Mouse (Mus musculus): Measurements from ENCODE around the gene Dohh. TPM values are rescaled to one million over a fixed set of nuclear protein-coding genes. Genes with fewer than 3 reads are reported as not detected.

Gene Dohh
- total and polyA plus RNA-seq, 2 experiments from 2014 or later = 95.8 to 132 TPM

DNA sequence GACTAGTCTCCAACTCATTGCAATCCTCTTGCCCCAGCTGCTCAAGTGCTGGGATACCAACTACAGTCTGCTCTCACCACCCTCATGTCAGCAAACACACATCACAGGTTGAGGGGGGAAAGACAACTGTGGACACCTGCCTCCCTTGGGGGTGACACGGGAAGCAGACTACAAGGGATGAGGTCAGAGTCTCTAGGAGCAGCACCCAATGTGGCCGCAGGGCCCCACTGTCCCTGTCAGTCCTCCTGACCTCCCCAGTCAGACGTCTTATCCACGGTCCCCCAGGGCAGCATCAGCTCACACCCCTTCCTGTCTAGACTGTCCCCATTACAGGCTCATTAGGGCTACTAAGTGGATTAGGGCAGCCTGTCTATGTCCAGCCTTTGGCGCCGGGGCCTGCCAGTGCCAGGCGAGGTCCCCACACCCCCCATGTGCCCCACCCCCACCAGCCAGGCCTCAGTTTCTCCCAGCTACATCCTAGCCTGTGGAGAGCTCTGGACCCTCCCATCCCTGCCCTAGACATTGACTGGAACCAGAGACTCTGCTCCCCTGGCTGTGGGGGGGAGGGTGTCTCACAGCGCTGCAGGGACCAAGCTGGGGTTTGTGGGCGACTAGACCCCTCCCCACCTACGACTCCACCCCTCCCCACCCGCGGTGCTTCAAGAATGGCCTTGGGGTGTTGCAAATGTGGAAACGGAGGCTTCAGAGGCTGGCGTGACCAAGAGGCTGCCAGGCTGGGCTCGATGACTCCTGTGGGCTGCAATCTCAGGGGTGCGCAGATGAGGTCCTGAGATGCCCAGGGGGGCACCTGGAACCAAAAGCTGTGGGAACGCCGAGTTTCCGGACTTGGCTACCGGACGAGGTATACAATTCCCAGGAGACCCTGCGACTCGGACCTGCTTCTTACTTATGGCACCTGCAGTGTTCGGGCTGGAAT lies 22.5 kb downstream of the Dohh start:
- Histone ChIP-seq H3K27me3 (ENCODE audit: insufficient read depth, low read length) (0 out of 2 replicates have a peak, but pooled peaks cover 4% of the 10 kb centered on the region), H3K36me3 (ENCODE audit: insufficient read depth, low read length) (peaks cover 47% of the 10 kb centered on the region), H3K4me2 (ENCODE audit: low read depth, low read length, poor library complexity, severe bottlenecking) (no peak overlapping the region), H3K4me1 (ENCODE audit: insufficient read depth, low read length) (0 out of 2 replicates have a peak, but pooled peaks cover 3% of the 10 kb centered on the region), H3K4me3 (ENCODE audit: low read depth, low read length) (no peak overlapping the region), H3K9me3 (ENCODE audit: low read length) (no peaks in the 10 kb centered on the region), H3K9ac (replicated peaks; ENCODE audit: low read length, poor library complexity, severe bottlenecking) (no peak overlapping the region; the same call in 1 of the 2 replicates), H3K27ac (ENCODE audit: low read depth, low read length) (no peak overlapping the region)
- no peak for DNase-seq (ENCODE audit: low spot score)
- TF ChIP-seq CTCF (IDR thresholded peaks at IDR 0.05) = no peak
- WGBS = 36% methylated on average over 24 of the region's 24 CpGs
- no peak for ATAC-seq (ENCODE audit: low FRiP score)

GRCm38 (mm10) chr10:81407539-81408423 lies 23.6 kb downstream of the Dohh start:
- no peak overlapping the region; the same call in 1 of the 2 replicates for H3K9ac ChIP-seq (replicated peaks; ENCODE audit: low read length, poor library complexity, severe bottlenecking)
- H3K4me3 ChIP-seq (ENCODE audit: low read depth, low read length) = no peak overlapping the region
- 0 out of 2 replicates have a peak, but pooled peaks cover 4% of the 10 kb centered on the region for H3K27me3 ChIP-seq (ENCODE audit: insufficient read depth, low read length)
- no peak for ATAC-seq (ENCODE audit: low FRiP score)
- H3K4me1 ChIP-seq (ENCODE audit: insufficient read depth, low read length) = 0 out of 2 replicates have a peak, but pooled peaks cover 3% of the 10 kb centered on the region
- no peak overlapping the region for H3K27ac ChIP-seq (ENCODE audit: low read depth, low read length)
- peak overlapping the region; percentile 22; the same call in 1 of the 2 replicates for H3K4me2 ChIP-seq (ENCODE audit: low read depth, low read length, poor library complexity, severe bottlenecking)
- TF ChIP-seq CTCF (IDR thresholded peaks at IDR 0.05) = no peak
- peaks cover 47% of the 10 kb centered on the region for H3K36me3 ChIP-seq (ENCODE audit: insufficient read depth, low read length)
- H3K9me3 ChIP-seq (ENCODE audit: low read length) = no peaks in the 10 kb centered on the region
- peak; percentile 88 for DNase-seq (ENCODE audit: low spot score)
- 38% methylated on average over 31 of the region's 31 CpGs for WGBS

DNA sequence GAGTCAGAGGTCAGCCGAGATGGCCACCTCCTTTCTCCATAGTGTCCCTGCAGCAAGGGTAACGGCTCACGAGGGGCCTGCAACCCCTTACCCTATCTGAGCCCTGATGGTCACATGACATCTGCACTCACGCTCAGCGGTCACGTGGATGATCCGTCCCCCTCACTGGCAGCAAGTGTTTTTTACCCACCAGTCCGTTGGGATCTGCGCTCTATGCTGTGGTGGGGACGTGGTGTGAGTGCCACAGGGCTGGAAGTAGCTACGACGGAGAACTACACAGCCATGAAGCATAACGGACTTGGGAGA lies 24.1 kb downstream of the Dohh start:
- no peaks in the 10 kb centered on the region for H3K9me3 ChIP-seq (ENCODE audit: low read length)
- H3K9ac ChIP-seq (replicated peaks; ENCODE audit: low read length, poor library complexity, severe bottlenecking) = no peak overlapping the region
- no peak overlapping the region for H3K4me3 ChIP-seq (ENCODE audit: low read depth, low read length)
- ATAC-seq (ENCODE audit: low FRiP score) (no peak), DNase-seq (ENCODE audit: low spot score) (no peak)
- H3K4me2 ChIP-seq (ENCODE audit: low read depth, low read length, poor library complexity, severe bottlenecking) = no peak overlapping the region
- H3K36me3 ChIP-seq (ENCODE audit: insufficient read depth, low read length) = peaks cover 42% of the 10 kb centered on the region
- H3K27ac ChIP-seq (ENCODE audit: low read depth, low read length) = no peak overlapping the region
- H3K4me1 ChIP-seq (ENCODE audit: insufficient read depth, low read length) = 0 out of 2 replicates have a peak, but pooled peaks cover 3% of the 10 kb centered on the region
- H3K27me3 ChIP-seq (ENCODE audit: insufficient read depth, low read length) = 0 out of 2 replicates have a peak, but pooled peaks cover 4% of the 10 kb centered on the region
- WGBS = 54% methylated on average over 13 of the region's 13 CpGs
- TF ChIP-seq CTCF (IDR thresholded peaks at IDR 0.05) = no peak

DNA sequence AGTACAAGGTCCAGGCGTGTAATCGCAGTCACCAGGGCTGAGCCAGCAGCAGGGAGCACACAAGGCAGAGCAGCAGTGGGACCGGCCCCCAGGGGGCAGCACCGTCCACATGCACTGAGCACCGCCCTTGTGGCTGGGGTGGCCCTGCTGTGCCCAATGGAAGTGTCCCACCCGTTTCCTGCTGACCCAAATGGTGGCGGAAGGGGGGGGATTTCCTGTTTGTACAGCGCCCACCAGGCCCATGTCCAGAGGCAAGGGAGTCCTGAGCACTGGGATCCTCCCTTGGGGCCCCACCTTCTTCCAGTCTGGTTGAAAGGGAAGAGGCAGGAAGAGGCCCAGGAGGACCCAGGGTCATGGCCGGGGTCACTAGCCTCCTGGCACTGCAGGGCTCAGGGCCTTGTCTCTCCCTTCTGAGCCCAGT lies 24.7 kb downstream of the Dohh start:
- 0 out of 2 replicates have a peak, but pooled peaks cover 3% of the 10 kb centered on the region for H3K4me1 ChIP-seq (ENCODE audit: insufficient read depth, low read length)
- peaks cover 42% of the 10 kb centered on the region for H3K36me3 ChIP-seq (ENCODE audit: insufficient read depth, low read length)
- 0 out of 2 replicates have a peak, but pooled peaks have one; percentile 13 for ATAC-seq (ENCODE audit: low FRiP score)
- no peak overlapping the region for H3K4me2 ChIP-seq (ENCODE audit: low read depth, low read length, poor library complexity, severe bottlenecking)
- 0 out of 2 replicates have a peak, but pooled peaks cover 4% of the 10 kb centered on the region for H3K27me3 ChIP-seq (ENCODE audit: insufficient read depth, low read length)
- H3K4me3 ChIP-seq (ENCODE audit: low read depth, low read length) = no peak overlapping the region
- no peak overlapping the region for H3K9ac ChIP-seq (replicated peaks; ENCODE audit: low read length, poor library complexity, severe bottlenecking)
- H3K9me3 ChIP-seq (ENCODE audit: low read length) = no peaks in the 10 kb centered on the region
- peak; percentile 62 for DNase-seq (ENCODE audit: low spot score)
- 32% methylated on average over 9 of the region's 9 CpGs for WGBS
- no peak overlapping the region for H3K27ac ChIP-seq (ENCODE audit: low read depth, low read length)
- TF ChIP-seq CTCF (IDR thresholded peaks at IDR 0.05) = peak; percentile 74

GRCm38 (mm10) chr10:81409330-81409729 lies 25.1 kb downstream of the Dohh start:
- H3K4me3 ChIP-seq (ENCODE audit: low read depth, low read length) = no peak overlapping the region
- H3K4me2 ChIP-seq (ENCODE audit: low read depth, low read length, poor library complexity, severe bottlenecking) = no peak overlapping the region
- H3K27me3 ChIP-seq (ENCODE audit: insufficient read depth, low read length) = 0 out of 2 replicates have a peak, but pooled peaks cover 4% of the 10 kb centered on the region
- no peak for DNase-seq (ENCODE audit: low spot score)
- 15% methylated on average over 8 of the region's 8 CpGs for WGBS
- peaks cover 41% of the 10 kb centered on the region for H3K36me3 ChIP-seq (ENCODE audit: insufficient read depth, low read length)
- no peak overlapping the region for H3K9ac ChIP-seq (replicated peaks; ENCODE audit: low read length, poor library complexity, severe bottlenecking)
- TF ChIP-seq CTCF (IDR thresholded peaks at IDR 0.05) = no peak
- 0 out of 2 replicates have a peak, but pooled peaks cover 5% of the 10 kb centered on the region for H3K4me1 ChIP-seq (ENCODE audit: insufficient read depth, low read length)
- H3K9me3 ChIP-seq (ENCODE audit: low read length) = no peaks in the 10 kb centered on the region
- no peak for ATAC-seq (ENCODE audit: low FRiP score)
- H3K27ac ChIP-seq (ENCODE audit: low read depth, low read length) = no peak overlapping the region

Data from midbrain, postnatal 0 days (tissue).